Mouse (Mus musculus) megakaryocyte, embryonic 14.5 days (primary cell): ENCODE measurements around the gene Galnt6. TPM values are rescaled to one million over a fixed set of nuclear protein-coding genes. Genes with fewer than 3 reads are reported as not detected.

Experiments
- H3K27me3 ChIP-seq: replicated peaks from 2 replicates; pipeline ENCODE3; 2012; ENCODE audit warnings: inconsistent platforms
- H3K36me3 ChIP-seq: replicated peaks from 2 replicates; pipeline ENCODE3; 2012; ENCODE audit warnings: low read length, inconsistent platforms, mixed read lengths
- H3K4me1 ChIP-seq: 2 replicates; pipeline ENCODE4 v1.6.1; 2012; ENCODE audit warnings: inconsistent platforms
- H3K4me3 ChIP-seq: replicated peaks from 2 replicates; pipeline ENCODE3; 2012; ENCODE audit warnings: moderate library complexity, mild to moderate bottlenecking, inconsistent platforms
- H3K9me3 ChIP-seq: 2 replicates; pipeline ENCODE4 v1.6.1; 2012; ENCODE audit warnings: inconsistent platforms
- FLI1 ChIP-seq: IDR thresholded peaks from 2 replicates; pipeline ENCODE4 v1.6.1; 2012; ENCODE audit warnings: low read length, inconsistent platforms, mixed read lengths
- GATA1 ChIP-seq: IDR thresholded peaks from 3 replicates; pipeline ENCODE4 v1.6.1; 2012; ENCODE audit warnings: mixed read lengths, low read length, inconsistent platforms, borderline replicate concordance
- polyA plus RNA-seq: library from polyadenylated mRNA; stranded (reverse); fragments of >175 nt; gene quantifications from 2 replicates; pipeline ENCODE4 v1.2.3, GENCODE M21; 2012; ENCODE audit warnings: low replicate concordance; ENCODE audit not compliant: insufficient read depth

Galnt6 gene
- polyA plus RNA-seq, 1 experiment: 2.3 TPM

GRCm38 (mm10) chr15:100710838-100711237 lies 18.3 kb downstream of the Galnt6 start:
- Histone ChIP-seq H3K4me3 (no peak overlapping the region), H3K27me3 (peaks cover 77% of the 10 kb centered on the region), H3K4me1 (peaks cover 52% of the 10 kb centered on the region), H3K36me3 (peaks cover 38% of the 10 kb centered on the region), H3K9me3 (peaks cover 11% of the 10 kb centered on the region)
- TF ChIP-seq FLI1 (no peak), GATA1 (no peak)

DNA sequence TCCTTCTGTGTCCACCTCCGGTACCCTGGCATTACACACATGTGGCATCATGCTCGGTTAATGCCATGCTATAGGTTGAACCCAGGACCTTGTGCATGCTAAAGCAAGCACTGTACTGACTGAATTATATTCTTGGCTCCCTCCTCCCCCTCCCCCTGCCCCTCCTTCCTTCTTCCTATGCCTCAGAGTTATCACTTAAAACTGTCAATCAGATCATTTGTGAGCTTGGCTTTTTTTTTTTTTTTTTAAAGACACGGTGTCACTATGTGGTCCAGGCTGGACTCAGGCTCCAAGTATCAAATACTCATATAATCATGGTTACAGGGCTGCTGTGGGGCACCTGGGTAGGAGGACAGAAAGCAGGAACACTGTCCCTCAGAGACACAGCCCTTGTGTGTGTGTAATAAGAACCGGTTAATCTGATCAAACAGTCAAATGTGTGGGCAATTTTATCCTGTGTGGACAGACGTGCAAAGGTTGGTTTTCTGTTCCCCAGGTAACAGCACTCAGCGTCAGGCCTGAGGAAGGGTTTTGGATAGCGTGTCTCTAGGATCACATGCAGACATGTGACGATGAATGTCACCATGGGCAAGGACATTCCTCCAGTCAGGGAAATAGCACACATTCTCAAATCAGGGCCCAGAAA lies 20.6 kb downstream of the Galnt6 start:
- Histone ChIP-seq H3K9me3 (peaks cover 11% of the 10 kb centered on the region), H3K4me3 (peak overlapping the region; percentile 33), H3K27me3 (peaks cover 76% of the 10 kb centered on the region), H3K36me3 (peaks cover 33% of the 10 kb centered on the region), H3K4me1 (peaks cover 64% of the 10 kb centered on the region)
- TF ChIP-seq FLI1: no peak
- no peak for TF ChIP-seq GATA1

- H3K4me1 ChIP-seq: peaks cover 81% of the 10 kb centered on the region
- no peaks in the 10 kb centered on the region for H3K9me3 ChIP-seq
These were observed 22.9 kb downstream of the Galnt6 start for GRCm38 (mm10) chr15:100706226-100706625.

DNA sequence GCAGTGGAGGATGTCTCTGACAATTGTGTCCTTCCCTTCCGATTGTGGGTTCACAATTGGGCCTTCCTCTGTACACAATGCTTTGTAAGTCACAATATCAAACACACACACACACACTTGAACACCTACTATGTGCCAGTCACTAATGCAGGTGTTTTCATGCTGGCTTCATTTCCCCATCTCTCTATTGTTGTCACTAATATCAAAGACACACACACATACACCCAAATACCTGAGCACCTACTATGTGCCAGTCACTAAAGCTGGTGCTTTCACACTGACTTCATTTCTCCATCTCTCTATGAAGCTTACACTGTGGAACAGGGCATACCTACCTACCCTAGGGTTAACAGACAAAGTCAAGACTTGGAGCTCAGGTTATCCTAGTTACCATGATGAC lies 23.8 kb downstream of the Galnt6 start:
- TF ChIP-seq FLI1 (no peak), GATA1 (no peak)
- H3K27me3 ChIP-seq: peaks cover 66% of the 10 kb centered on the region
- peaks cover 19% of the 10 kb centered on the region for H3K36me3 ChIP-seq
- no peaks in the 10 kb centered on the region for H3K9me3 ChIP-seq
- no peak overlapping the region for H3K4me3 ChIP-seq
- H3K4me1 ChIP-seq: peaks cover 90% of the 10 kb centered on the region

More at GRCm38 (mm10) chr15:100706226-100706625, 22.9 kb downstream of the Galnt6 start:
- Histone ChIP-seq H3K27me3 (peaks cover 67% of the 10 kb centered on the region), H3K4me3 (peak overlapping the region; percentile 86), H3K36me3 (peaks cover 23% of the 10 kb centered on the region)
- peak; percentile 47; the same call in 1 of the 3 replicates for TF ChIP-seq GATA1
- TF ChIP-seq FLI1: peak; percentile 71

DNA sequence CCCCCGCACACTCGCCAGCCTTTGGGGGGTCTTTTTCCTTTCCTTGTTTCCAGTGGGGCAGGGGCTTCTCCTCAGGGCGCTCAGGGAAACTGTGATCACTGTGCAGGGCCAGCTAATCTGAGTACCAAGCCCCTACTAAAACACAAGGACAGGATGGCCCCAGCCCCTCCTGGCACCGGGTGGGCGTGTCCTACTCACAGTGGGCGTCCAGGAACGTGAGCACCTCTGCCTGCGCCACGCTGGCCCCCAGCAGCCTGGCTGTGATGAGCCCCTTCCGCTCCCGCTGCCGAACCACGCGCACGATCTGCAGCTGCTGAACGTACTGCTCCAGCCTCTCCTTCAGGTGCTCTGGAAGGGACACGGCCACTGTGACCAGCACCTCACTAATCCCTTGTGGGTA lies 25.3 kb downstream of the Galnt6 start:
- Histone ChIP-seq H3K27me3 (peaks cover 68% of the 10 kb centered on the region), H3K4me1 (peaks cover 95% of the 10 kb centered on the region), H3K9me3 (no peaks in the 10 kb centered on the region), H3K36me3 (peaks cover 24% of the 10 kb centered on the region), H3K4me3 (peak overlapping the region; percentile 38)
- TF ChIP-seq FLI1: no peak
- no peak for TF ChIP-seq GATA1

DNA sequence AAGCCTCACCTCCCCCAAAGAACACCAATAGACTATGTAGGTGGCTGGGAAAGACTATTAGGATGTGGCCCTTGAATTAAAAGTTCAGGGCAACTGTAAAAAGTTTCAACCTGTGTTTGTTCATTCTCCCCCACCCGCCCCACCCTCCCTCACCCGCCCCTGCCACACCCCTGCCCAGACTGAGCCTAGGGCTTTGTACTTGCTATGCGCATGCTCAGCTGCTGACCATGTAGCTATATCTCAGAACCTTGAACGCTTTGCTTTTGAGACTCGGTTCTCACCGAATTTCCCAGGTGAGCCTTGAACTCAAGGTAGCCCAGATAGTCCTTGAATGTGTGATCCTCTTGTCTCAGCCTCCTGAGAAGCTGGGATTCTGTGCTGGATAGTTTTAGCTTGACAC lies 27.3 kb downstream of the Galnt6 start:
- Histone ChIP-seq H3K36me3 (peaks cover 34% of the 10 kb centered on the region), H3K9me3 (no peaks in the 10 kb centered on the region), H3K4me1 (peaks cover 76% of the 10 kb centered on the region), H3K27me3 (peaks cover 74% of the 10 kb centered on the region), H3K4me3 (no peak overlapping the region)
- no peak for TF ChIP-seq FLI1
- TF ChIP-seq GATA1: no peak

- Histone ChIP-seq H3K36me3 (peaks cover 41% of the 10 kb centered on the region), H3K27me3 (peaks cover 81% of the 10 kb centered on the region), H3K9me3 (no peaks in the 10 kb centered on the region), H3K4me1 (peaks cover 71% of the 10 kb centered on the region), H3K4me3 (peak overlapping the region; percentile 54)
- TF ChIP-seq GATA1 (no peak), FLI1 (no peak)
These were observed 28.1 kb downstream of the Galnt6 start for GRCm38 (mm10) chr15:100701108-100701507.

DNA sequence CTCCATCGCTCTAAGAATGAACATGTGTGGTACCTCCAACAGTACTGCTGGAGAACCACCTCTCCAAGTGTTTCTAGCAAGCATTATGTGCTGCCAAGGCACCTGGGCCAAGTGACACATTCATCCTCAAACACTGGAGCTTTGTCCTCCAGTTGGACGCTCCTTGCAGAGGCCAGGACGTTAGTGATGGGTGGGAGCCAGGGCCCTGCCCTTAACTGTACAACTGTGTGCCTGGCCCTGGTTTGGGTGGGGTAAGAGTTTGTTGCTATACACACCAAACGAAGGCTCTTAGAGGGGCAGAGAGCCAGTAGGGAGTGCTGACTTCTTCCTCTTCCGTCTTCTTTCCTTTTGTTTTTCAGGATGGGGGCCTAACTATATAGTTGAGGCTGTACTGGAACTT lies 28.8 kb downstream of the Galnt6 start:
- peaks cover 47% of the 10 kb centered on the region for H3K36me3 ChIP-seq
- no peak for TF ChIP-seq GATA1
- no peak for TF ChIP-seq FLI1
- peaks cover 85% of the 10 kb centered on the region for H3K27me3 ChIP-seq
- peaks cover 70% of the 10 kb centered on the region for H3K4me1 ChIP-seq
- H3K4me3 ChIP-seq: peak overlapping the region; percentile 38
- H3K9me3 ChIP-seq: no peaks in the 10 kb centered on the region

DNA sequence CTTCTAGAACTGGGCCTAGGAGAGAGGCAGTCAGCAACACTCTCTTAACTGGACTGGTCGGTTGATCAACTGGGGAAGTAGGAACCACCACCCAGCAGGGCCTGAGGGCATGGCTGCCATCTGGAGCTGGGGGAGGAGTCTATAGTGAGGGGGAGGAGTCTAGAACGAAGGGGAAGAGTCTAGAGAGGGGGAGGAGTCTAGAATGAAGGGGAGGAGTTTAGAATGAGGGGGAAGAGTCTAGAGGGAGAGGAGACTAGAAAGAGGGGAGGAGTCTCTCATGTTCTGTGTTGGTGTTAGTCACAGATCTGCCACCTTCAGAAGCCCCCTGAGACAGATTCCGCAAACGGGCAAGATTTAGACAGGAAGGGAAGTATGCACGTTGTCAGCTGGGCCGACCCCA lies 29.8 kb downstream of the Galnt6 start:
- Histone ChIP-seq H3K9me3 (no peaks in the 10 kb centered on the region), H3K27me3 (peaks cover 85% of the 10 kb centered on the region), H3K4me3 (no peak overlapping the region), H3K36me3 (peaks cover 56% of the 10 kb centered on the region), H3K4me1 (peaks cover 65% of the 10 kb centered on the region)
- TF ChIP-seq GATA1 (no peak), FLI1 (no peak)

- Histone ChIP-seq H3K4me3 (no peak overlapping the region), H3K27me3 (peaks cover 80% of the 10 kb centered on the region), H3K36me3 (peaks cover 48% of the 10 kb centered on the region), H3K4me1 (peaks cover 65% of the 10 kb centered on the region), H3K9me3 (no peaks in the 10 kb centered on the region)
- TF ChIP-seq FLI1 (no peak), GATA1 (no peak)
These were observed 31.1 kb downstream of the Galnt6 start for GRCm38 (mm10) chr15:100698078-100698477.
